Mouse (Mus musculus) limb, embryonic 14.5 days (tissue): ENCODE data around the gene Mms22l. TPM values are rescaled to one million over a fixed set of nuclear protein-coding genes. Genes with fewer than 3 reads are reported as not detected.

ENCODE experiments used
- ATAC-seq: fragments of 200-750 bp; cut with Nextera tagmentation; 2 replicates; pipeline ENCODE4 v1.8.0; 2017; ENCODE audit warnings: low read depth, moderate number of reproducible peaks, moderate TSS enrichment; ENCODE audit not compliant: low FRiP score
- DNase-seq: peaks from one replicate; pipeline ENCODE4 v3.0.0-alpha.2; 2015; ENCODE audit warnings: low spot score
- H3K27ac ChIP-seq: fragments of 300-500 bp; sonication (generic); replicated peaks from 2 replicates; pipeline ENCODE4 v1.5.1; 2014; ENCODE audit warnings: low read depth, mild to moderate bottlenecking, low read length, moderate library complexity, mixed read lengths
- H3K27me3 ChIP-seq: fragments of 300-500 bp; sonication (generic); 2 replicates; pipeline ENCODE4 v1.6.1; 2014; ENCODE audit warnings: low read length, mixed read lengths; ENCODE audit not compliant: control insufficient read depth, insufficient read depth
- H3K36me3 ChIP-seq: fragments of 300-500 bp; sonication (generic); 2 replicates; pipeline ENCODE4 v1.6.1; 2014; ENCODE audit warnings: mild to moderate bottlenecking, low read length, moderate library complexity, mixed read lengths; ENCODE audit not compliant: control insufficient read depth, insufficient read depth
- H3K4me1 ChIP-seq: fragments of 300-500 bp; sonication (generic); 2 replicates; pipeline ENCODE4 v1.6.1; 2014; ENCODE audit warnings: antibody characterized with exemption, low read length, mixed read lengths; ENCODE audit not compliant: control insufficient read depth, insufficient read depth
- H3K4me2 ChIP-seq: fragments of 300-500 bp; sonication (generic); replicated peaks from 2 replicates; pipeline ENCODE4 v1.6.1; 2014; ENCODE audit warnings: low read depth, mild to moderate bottlenecking, low read length, moderate library complexity; ENCODE audit not compliant: severe bottlenecking
- H3K4me3 ChIP-seq: fragments of 300-500 bp; sonication (generic); replicated peaks from 2 replicates; pipeline ENCODE4 v1.5.1; 2014; ENCODE audit warnings: low read length
- H3K9ac ChIP-seq: fragments of 300-500 bp; sonication (generic); 2 replicates; pipeline ENCODE4 v1.6.1; 2014; ENCODE audit warnings: mild to moderate bottlenecking, low read depth, low read length, moderate library complexity; ENCODE audit not compliant: severe bottlenecking
- H3K9me3 ChIP-seq: fragments of 300-500 bp; sonication (generic); 2 replicates; pipeline ENCODE4 v1.6.1; 2016; ENCODE audit warnings: low read length; ENCODE audit not compliant: control insufficient read depth
- POLR2A ChIP-seq: fragments of 200-500 bp; IDR thresholded peaks from 2 replicates; pipeline ENCODE4 v1.8.0; 2012; ENCODE audit warnings: inconsistent platforms, mild to moderate bottlenecking, moderate library complexity, borderline replicate concordance; ENCODE audit not compliant: insufficient read depth, insufficient read length; ENCODE audit errors: extremely low read depth
- WGBS: fragments of 180-500 bp; shearing (Covaris S2); extraction: QIAGEN DNeasy Blood & Tissue Kit; methylation state at CpG from one replicate; pipeline ENCODE4 v1.1.7; 2014; 5-methylcytosine and 5-hydroxymethylcytosine counted together
- polyA plus RNA-seq, 2 experiments: library from polyadenylated mRNA; depleted of rRNA in 1 of 2; stranded (reverse) in 1 of 2; unstranded in 1 of 2; fragments of >200 nt; fragmentation: Nextera tagmentation in 1 of 2; extraction: Ambion mirVana in 1 of 2; gene quantifications; 2 replicates each; pipeline versions ENCODE4 v1.2.1 to v1.2.3; 2012 to 2014

Mms22l gene
- polyA plus RNA-seq, 2 experiments: 25.5 to 26.0 TPM

- Histone ChIP-seq H3K27me3 (no peaks in the 10 kb centered on the region), H3K4me1 (no peaks in the 10 kb centered on the region), H3K4me2 (no peak overlapping the region), H3K27ac (no peak overlapping the region), H3K9ac (no peak overlapping the region), H3K36me3 (no peaks in the 10 kb centered on the region), H3K9me3 (no peaks in the 10 kb centered on the region), H3K4me3 (no peak overlapping the region)
- DNase-seq (no peak), ATAC-seq (no peak)
- 80% methylated on average over 7 of the region's 7 CpGs for WGBS
- no peak for TF ChIP-seq POLR2A
Measured at GRCm38 (mm10) chr4:24568989-24569556, 72.8 kb downstream of the Mms22l start.

- H3K36me3 ChIP-seq: no peaks in the 10 kb centered on the region
- peak; percentile 60; the same call in 1 of the 2 replicates for ATAC-seq
Measured at GRCm38 (mm10) chr4:24574276-24574675, 78.0 kb downstream of the Mms22l start.

GRCm38 (mm10) chr4:24577594-24577993 is 81.3 kb downstream of the Mms22l start:
- H3K9me3 ChIP-seq: no peaks in the 10 kb centered on the region

More at GRCm38 (mm10) chr4:24574276-24574675, 78.0 kb downstream of the Mms22l start:
- DNase-seq: peak; percentile 58
- H3K27ac ChIP-seq: no peak overlapping the region
- no peaks in the 10 kb centered on the region for H3K9me3 ChIP-seq
- H3K27me3 ChIP-seq: no peaks in the 10 kb centered on the region
- TF ChIP-seq POLR2A: no peak
- H3K4me2 ChIP-seq: no peak overlapping the region
- no peak overlapping the region for H3K4me3 ChIP-seq
- no peaks in the 10 kb centered on the region for H3K4me1 ChIP-seq
- WGBS: 19% methylated on average over 6 of the region's 6 CpGs
- H3K9ac ChIP-seq: no peak overlapping the region

GRCm38 (mm10) chr4:24582295-24582694 is 86.0 kb downstream of the Mms22l start:
- no peak overlapping the region for H3K4me2 ChIP-seq
- TF ChIP-seq POLR2A: no peak
- no peaks in the 10 kb centered on the region for H3K9me3 ChIP-seq
- no peak overlapping the region for H3K4me3 ChIP-seq
- ATAC-seq (no peak), DNase-seq (no peak)
- no peaks in the 10 kb centered on the region for H3K4me1 ChIP-seq
- no peak overlapping the region for H3K9ac ChIP-seq
- H3K36me3 ChIP-seq: 0 out of 2 replicates have a peak, but pooled peaks cover 3% of the 10 kb centered on the region
- WGBS: 72% methylated on average over 1 of the region's 1 CpGs
- no peaks in the 10 kb centered on the region for H3K27me3 ChIP-seq
- no peak overlapping the region for H3K27ac ChIP-seq

More at GRCm38 (mm10) chr4:24577594-24577993, 81.3 kb downstream of the Mms22l start:
- WGBS: 96% methylated on average over 5 of the region's 5 CpGs
- Histone ChIP-seq H3K36me3 (0 out of 2 replicates have a peak, but pooled peaks cover 3% of the 10 kb centered on the region), H3K27ac (no peak overlapping the region), H3K4me1 (no peaks in the 10 kb centered on the region), H3K9ac (no peak overlapping the region), H3K4me2 (no peak overlapping the region), H3K4me3 (no peak overlapping the region), H3K27me3 (no peaks in the 10 kb centered on the region)
- TF ChIP-seq POLR2A: no peak
- ATAC-seq: no peak
- DNase-seq: no peak

- peaks cover 12% of the 10 kb centered on the region; the same call in 1 of the 2 replicates for H3K36me3 ChIP-seq
- no peaks in the 10 kb centered on the region for H3K9me3 ChIP-seq
- ATAC-seq (no peak), DNase-seq (no peak)
- H3K27ac ChIP-seq: no peak overlapping the region
- H3K9ac ChIP-seq: no peak overlapping the region
- H3K4me1 ChIP-seq: no peaks in the 10 kb centered on the region
- no peak for TF ChIP-seq POLR2A
- H3K27me3 ChIP-seq: no peaks in the 10 kb centered on the region
- H3K4me2 ChIP-seq: no peak overlapping the region
- H3K4me3 ChIP-seq: no peak overlapping the region
- WGBS: 85% methylated on average over 3 of the region's 3 CpGs
Measured at GRCm38 (mm10) chr4:24583997-24584396, 87.7 kb downstream of the Mms22l start.
